Mouse (Mus musculus) kidney, postnatal 0 days (tissue): ENCODE results near the gene Foxe1. TPM values are rescaled to one million over a fixed set of nuclear protein-coding genes. Genes with fewer than 3 reads are reported as not detected.
A peak's percentile ranks its signal among the peaks of the same experiment; 100 is the strongest.

Source experiments
- ATAC-seq: fragments of 200-750 bp; cut with Nextera tagmentation; replicated peaks from 2 replicates; pipeline ENCODE4 v1.8.0; 2017; ENCODE audit warnings: low read depth, moderate number of reproducible peaks, moderate TSS enrichment, moderate library complexity; ENCODE audit not compliant: low FRiP score
- DNase-seq: peaks from one replicate; pipeline ENCODE4 v3.0.0-alpha.2; 2016; ENCODE audit warnings: low spot score
- H3K27ac ChIP-seq: fragments of 300-500 bp; sonication (generic); 2 replicates; pipeline ENCODE4 v1.5.1; 2014; ENCODE audit warnings: mild to moderate bottlenecking
- H3K27me3 ChIP-seq: fragments of 300-500 bp; sonication (generic); 2 replicates; pipeline ENCODE4 v1.6.1; 2014; ENCODE audit warnings: low read length, mixed read lengths; ENCODE audit not compliant: insufficient read depth
- H3K36me3 ChIP-seq: fragments of 300-500 bp; sonication (generic); 2 replicates; pipeline ENCODE4 v1.6.1; 2014; ENCODE audit warnings: low read length, mixed read lengths; ENCODE audit not compliant: insufficient read depth
- H3K4me1 ChIP-seq: fragments of 300-500 bp; sonication (generic); replicated peaks from 2 replicates; pipeline ENCODE4 v1.6.1; 2014; ENCODE audit warnings: antibody characterized with exemption, low read length, mixed read lengths; ENCODE audit not compliant: insufficient read depth
- H3K4me2 ChIP-seq: fragments of 300-500 bp; sonication (generic); 2 replicates; pipeline ENCODE4 v1.6.1; 2014; ENCODE audit warnings: mild to moderate bottlenecking, low read length, moderate library complexity, mixed read lengths
- H3K4me3 ChIP-seq: fragments of 300-500 bp; sonication (generic); replicated peaks from 2 replicates; pipeline ENCODE4 v1.5.1; 2014; ENCODE audit warnings: low read depth, low read length
- H3K9ac ChIP-seq: fragments of 300-500 bp; sonication (generic); 2 replicates; pipeline ENCODE4 v1.6.1; 2014; ENCODE audit warnings: low read depth, low read length
- H3K9me3 ChIP-seq: fragments of 300-500 bp; sonication (generic); replicated peaks from 2 replicates; pipeline ENCODE4 v1.6.1; 2016; ENCODE audit warnings: low read length, inconsistent platforms, mixed read lengths
- CTCF ChIP-seq: IDR thresholded peaks from 2 replicates; pipeline ENCODE4 v1.5.1; 2016; ENCODE audit warnings: antibody characterized with exemption, low read depth, mild to moderate bottlenecking, moderate library complexity
- WGBS: fragments of 180-500 bp; shearing (Covaris S2); extraction: QIAGEN DNeasy Blood & Tissue Kit; methylation state at CpG from one replicate; pipeline ENCODE4 v1.1.7; 2014; 5-methylcytosine and 5-hydroxymethylcytosine counted together
- polyA plus RNA-seq: library from polyadenylated mRNA; unstranded; fragments of >200 nt; fragmentation: Nextera tagmentation; extraction: Ambion mirVana; gene quantifications from 2 replicates; pipeline ENCODE4 v1.2.1, GENCODE M21; 2015

Gene Foxe1
- polyA plus RNA-seq, 1 experiment from 2014 or later, result not detected

GRCm38 (mm10) chr4:46311631-46312030 lies 31.8 kb upstream of the Foxe1 start:
- TF ChIP-seq CTCF, result no peak
- Histone ChIP-seq H3K27ac (no peak overlapping the region), H3K9me3 (no peaks in the 10 kb centered on the region), H3K4me2 (no peak overlapping the region), H3K4me3 (no peak overlapping the region), H3K27me3 (no peaks in the 10 kb centered on the region), H3K4me1 (no peaks in the 10 kb centered on the region), H3K9ac (no peak overlapping the region), H3K36me3 (no peaks in the 10 kb centered on the region)
- WGBS, result 79% methylated on average over 2 of the region's 2 CpGs
- DNase-seq (no peak), ATAC-seq (no peak)

- no peak overlapping the region for H3K4me2 ChIP-seq
- H3K4me1 ChIP-seq, result no peaks in the 10 kb centered on the region
- H3K9ac ChIP-seq, result no peak overlapping the region
- H3K36me3 ChIP-seq, result no peaks in the 10 kb centered on the region
- ATAC-seq (no peak), DNase-seq (no peak)
- no peak overlapping the region for H3K27ac ChIP-seq
- 68% methylated on average over 13 of the region's 13 CpGs for WGBS
- no peaks in the 10 kb centered on the region for H3K9me3 ChIP-seq
- TF ChIP-seq CTCF, result no peak
- H3K4me3 ChIP-seq, result no peak overlapping the region
- no peaks in the 10 kb centered on the region for H3K27me3 ChIP-seq
Measured at GRCm38 (mm10) chr4:46321730-46322389, 21.5 kb upstream of the Foxe1 start.

DNA sequence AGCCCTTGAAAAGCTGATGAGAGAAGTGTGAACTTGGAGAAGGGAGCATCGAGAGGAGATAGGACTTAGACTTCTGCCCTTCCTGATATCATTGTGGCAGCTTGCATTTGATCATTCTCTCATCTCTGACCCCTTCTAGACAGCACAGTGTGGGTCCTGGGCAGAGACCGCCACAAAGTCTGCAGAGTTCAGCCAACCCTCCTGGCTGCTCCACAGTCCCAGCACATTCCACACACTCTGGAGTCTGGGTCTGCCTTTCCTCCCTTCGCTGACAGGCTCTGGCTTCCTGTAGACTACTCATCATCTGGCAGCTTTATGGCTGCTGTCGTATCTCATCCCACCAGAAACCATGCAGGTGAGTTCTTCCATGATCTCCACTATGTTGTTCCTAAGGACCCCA lies 20.7 kb upstream of the Foxe1 start:
- Histone ChIP-seq H3K27ac (no peak overlapping the region), H3K4me2 (no peak overlapping the region), H3K4me3 (no peak overlapping the region), H3K4me1 (no peaks in the 10 kb centered on the region), H3K27me3 (no peaks in the 10 kb centered on the region), H3K9ac (no peak overlapping the region), H3K9me3 (no peaks in the 10 kb centered on the region), H3K36me3 (no peaks in the 10 kb centered on the region)
- ATAC-seq (no peak), DNase-seq (no peak)
- no peak for TF ChIP-seq CTCF
- 48% methylated on average over 4 of the region's 4 CpGs for WGBS

DNA sequence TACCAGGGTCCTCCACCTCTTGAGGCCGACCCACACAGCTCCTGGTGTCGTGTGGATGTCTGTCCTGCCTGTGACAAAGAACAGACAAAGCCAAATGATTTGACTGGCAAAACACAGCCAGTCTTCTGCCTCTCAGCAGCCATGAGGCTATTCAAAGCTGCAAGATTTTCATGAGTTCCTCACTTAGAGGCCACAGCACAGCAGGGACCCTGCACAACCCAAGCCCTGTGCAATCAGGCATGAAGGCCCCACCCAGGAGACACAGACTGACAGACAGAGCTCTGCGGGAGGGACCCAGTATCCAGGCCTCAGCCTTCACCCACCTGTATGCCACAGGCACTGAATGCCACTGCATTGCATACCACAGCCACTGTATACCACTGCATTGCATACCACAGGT lies 14.5 kb upstream of the Foxe1 start:
- DNase-seq, result no peak
- H3K36me3 ChIP-seq, result no peaks in the 10 kb centered on the region
- H3K4me1 ChIP-seq, result no peaks in the 10 kb centered on the region
- no peaks in the 10 kb centered on the region for H3K9me3 ChIP-seq
- ATAC-seq, result no peak
- WGBS, result 66% methylated on average over 3 of the region's 3 CpGs
- H3K4me3 ChIP-seq, result no peak overlapping the region
- H3K27me3 ChIP-seq, result 0 out of 2 replicates have a peak, but pooled peaks cover 6% of the 10 kb centered on the region
- no peak overlapping the region for H3K4me2 ChIP-seq
- no peak overlapping the region for H3K9ac ChIP-seq
- H3K27ac ChIP-seq, result no peak overlapping the region
- TF ChIP-seq CTCF, result no peak

DNA sequence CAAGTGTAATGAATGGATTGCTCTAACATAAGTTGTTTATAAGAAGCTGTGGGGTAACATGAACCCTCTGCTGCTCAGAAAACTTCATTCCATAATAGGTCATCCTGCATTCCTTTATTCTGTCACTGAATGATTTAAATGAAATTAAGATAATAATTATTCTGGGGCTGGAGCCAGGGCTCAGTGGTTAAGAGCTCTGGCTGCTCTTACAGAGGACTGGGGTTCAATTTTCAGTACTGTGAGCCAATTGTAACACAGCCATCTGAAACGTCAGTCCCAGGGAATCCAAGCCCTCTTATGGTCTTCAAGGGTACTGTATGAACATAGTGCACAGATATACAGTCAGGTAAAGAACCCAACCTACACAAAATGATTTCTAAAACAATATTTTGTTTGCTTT lies 7.6 kb upstream of the Foxe1 start:
- Histone ChIP-seq H3K9ac (no peak overlapping the region), H3K36me3 (no peaks in the 10 kb centered on the region), H3K9me3 (no peaks in the 10 kb centered on the region), H3K4me1 (no peaks in the 10 kb centered on the region), H3K4me3 (no peak overlapping the region), H3K4me2 (no peak overlapping the region), H3K27me3 (peaks cover 48% of the 10 kb centered on the region), H3K27ac (no peak overlapping the region)
- peak; percentile 34; the same call in 1 of the 2 replicates for TF ChIP-seq CTCF
- DNase-seq (peak; percentile 72), ATAC-seq (no peak)
- 6% methylated on average over 1 of the region's 1 CpGs for WGBS

DNA sequence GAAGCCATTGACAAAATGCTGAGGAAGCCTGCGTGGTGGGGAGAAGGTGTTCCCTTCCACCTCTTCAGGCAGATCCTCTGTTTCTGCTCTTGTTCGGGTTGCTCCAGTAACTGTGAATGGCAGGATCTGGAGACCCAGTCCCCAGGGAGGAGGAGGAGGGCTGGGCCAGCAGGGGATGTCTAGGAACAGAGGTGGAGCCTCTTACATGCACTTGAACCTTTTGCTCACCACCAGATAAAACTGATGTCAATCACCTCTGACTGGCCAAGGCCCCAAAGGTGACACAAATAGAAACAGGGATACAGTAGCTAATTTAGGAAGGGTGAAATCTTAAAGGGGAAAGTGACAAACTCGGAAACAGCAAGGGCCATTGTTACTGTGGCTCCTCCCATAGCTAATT lies 5.4 kb upstream of the Foxe1 start:
- TF ChIP-seq CTCF, result no peak
- no peaks in the 10 kb centered on the region for H3K36me3 ChIP-seq
- H3K9me3 ChIP-seq, result no peaks in the 10 kb centered on the region
- WGBS, result 3% methylated on average over 3 of the region's 3 CpGs
- no peak overlapping the region for H3K27ac ChIP-seq
- no peak overlapping the region for H3K9ac ChIP-seq
- ATAC-seq (no peak), DNase-seq (no peak)
- no peak overlapping the region for H3K4me3 ChIP-seq
- no peak overlapping the region for H3K4me2 ChIP-seq
- H3K27me3 ChIP-seq, result peaks cover 66% of the 10 kb centered on the region
- H3K4me1 ChIP-seq, result no peaks in the 10 kb centered on the region

DNA sequence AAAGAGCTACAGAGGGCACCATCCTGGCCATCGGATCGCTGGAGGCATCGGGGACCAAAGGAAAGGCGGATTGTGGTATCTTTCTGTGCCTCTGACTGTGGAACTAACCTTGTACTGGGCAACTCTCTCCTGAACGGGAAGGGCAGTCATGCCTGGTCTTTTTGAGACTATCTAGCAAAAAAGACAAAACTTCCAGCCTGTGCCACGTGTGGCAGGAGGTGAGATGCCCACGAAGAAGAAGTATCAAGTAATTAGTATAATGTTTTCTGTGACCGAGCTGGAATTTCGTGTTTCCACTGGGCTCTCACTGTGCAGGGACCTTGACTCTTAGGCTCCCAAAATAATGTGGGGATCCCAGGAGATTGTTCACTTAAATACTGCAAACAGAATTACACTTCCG lies 4.4 kb upstream of the Foxe1 start:
- no peak for TF ChIP-seq CTCF
- DNase-seq (no peak), ATAC-seq (no peak)
- H3K9ac ChIP-seq, result no peak overlapping the region
- H3K27ac ChIP-seq, result no peak overlapping the region
- H3K9me3 ChIP-seq, result no peaks in the 10 kb centered on the region
- no peak overlapping the region for H3K4me2 ChIP-seq
- H3K4me3 ChIP-seq, result no peak overlapping the region
- H3K27me3 ChIP-seq, result peaks cover 73% of the 10 kb centered on the region
- WGBS, result 10% methylated on average over 10 of the region's 10 CpGs
- no peaks in the 10 kb centered on the region for H3K36me3 ChIP-seq
- H3K4me1 ChIP-seq, result no peaks in the 10 kb centered on the region
